Mouse (Mus musculus) embryonic facial prominence, embryonic 15.5 days (tissue): ENCODE results near the gene Tmem254c. TPM values are rescaled to one million over a fixed set of nuclear protein-coding genes. Genes with fewer than 3 reads are reported as not detected.
"Not testable (repeated sequence)": the region's sequence is repeated elsewhere in the genome, so short reads cannot be mapped to it uniquely, and the experiment has no call there.

Source experiments
- ATAC-seq: fragments of 200-750 bp; cut with Nextera tagmentation; 2 replicates; pipeline ENCODE4 v1.8.0; 2017; ENCODE audit warnings: low read depth, moderate TSS enrichment; ENCODE audit not compliant: insufficient number of reproducible peaks, low FRiP score, low TSS enrichment
- H3K27ac ChIP-seq: fragments of 300-500 bp; sonication (generic); replicated peaks from 2 replicates; pipeline ENCODE4 v1.5.1; 2015; ENCODE audit warnings: mild to moderate bottlenecking, inconsistent platforms
- H3K27me3 ChIP-seq: fragments of 300-500 bp; sonication (generic); 2 replicates; pipeline ENCODE4 v1.6.1; 2015; ENCODE audit warnings: inconsistent platforms
- H3K36me3 ChIP-seq: fragments of 300-500 bp; sonication (generic); 2 replicates; pipeline ENCODE4 v1.6.1; 2015; ENCODE audit warnings: mild to moderate bottlenecking, inconsistent platforms
- H3K4me1 ChIP-seq: fragments of 300-500 bp; sonication (generic); 2 replicates; pipeline ENCODE4 v1.6.1; 2015; ENCODE audit warnings: inconsistent platforms
- H3K4me2 ChIP-seq: fragments of 300-500 bp; sonication (generic); replicated peaks from 2 replicates; pipeline ENCODE4 v1.6.1; 2015; ENCODE audit warnings: mild to moderate bottlenecking, inconsistent platforms
- H3K4me3 ChIP-seq: fragments of 300-500 bp; sonication (generic); replicated peaks from 2 replicates; pipeline ENCODE4 v1.5.1; 2015; ENCODE audit warnings: mild to moderate bottlenecking, inconsistent platforms
- H3K9ac ChIP-seq: fragments of 300-500 bp; sonication (generic); 2 replicates; pipeline ENCODE4 v1.6.1; 2015; ENCODE audit warnings: inconsistent platforms
- H3K9me3 ChIP-seq: fragments of 300-500 bp; sonication (generic); replicated peaks from 2 replicates; pipeline ENCODE4 v1.6.1; 2016; ENCODE audit warnings: inconsistent platforms
- WGBS: fragments of 180-500 bp; shearing (Covaris S2); methylation state at CpG from one replicate; pipeline ENCODE4 v1.1.7; 2015; 5-methylcytosine and 5-hydroxymethylcytosine counted together
- polyA plus RNA-seq: library from polyadenylated mRNA; unstranded; fragments of >200 nt; fragmentation: Nextera tagmentation; extraction: Ambion mirVana; gene quantifications from 2 replicates; pipeline ENCODE4 v1.2.1, GENCODE M21; 2015

The Tmem254c gene
- polyA plus RNA-seq, result 48.2 and 49.6 TPM in 2 replicates

- not testable (repeated sequence) for H3K4me3 ChIP-seq, H3K36me3 ChIP-seq, H3K9ac ChIP-seq, H3K9me3 ChIP-seq, H3K27ac ChIP-seq, H3K4me2 ChIP-seq, H3K4me1 ChIP-seq, H3K27me3 ChIP-seq, ATAC-seq
- WGBS, result no CpG with 5 or more reads among the region's 10 CpGs
Measured at GRCm38 (mm10) chr14:26067325-26067633, at the start of gene Tmem254c. Gene Tmem254c, minus strand, starts transcription at chr14:26067355.

- not testable (repeated sequence) for H3K4me1 ChIP-seq, H3K9me3 ChIP-seq, H3K4me3 ChIP-seq, H3K36me3 ChIP-seq, H3K27ac ChIP-seq, H3K9ac ChIP-seq, H3K27me3 ChIP-seq, H3K4me2 ChIP-seq, ATAC-seq
- no CpG with 5 or more reads among the region's 3 CpGs for WGBS
Measured at GRCm38 (mm10) chr14:26097622-26098021, 30.5 kb upstream of the Tmem254c start.

- not testable (repeated sequence) for H3K36me3 ChIP-seq, H3K4me2 ChIP-seq, H3K9me3 ChIP-seq, H3K4me3 ChIP-seq, H3K27ac ChIP-seq, H3K27me3 ChIP-seq, ATAC-seq, H3K9ac ChIP-seq, H3K4me1 ChIP-seq
- no CpG with 5 or more reads among the region's 1 CpGs for WGBS
Measured at GRCm38 (mm10) chr14:26081997-26082396, 14.8 kb upstream of the Tmem254c start, which contains the start of gene Cphx3. Gene Cphx3, plus strand, starts transcription at chr14:26082297.

- not testable (repeated sequence) for H3K36me3 ChIP-seq, H3K4me2 ChIP-seq, H3K27me3 ChIP-seq, H3K9me3 ChIP-seq, H3K27ac ChIP-seq, H3K4me3 ChIP-seq, ATAC-seq, H3K9ac ChIP-seq, H3K4me1 ChIP-seq
- no CpG with 5 or more reads among the region's 6 CpGs for WGBS
Measured at GRCm38 (mm10) chr14:26081216-26081615, 14.1 kb upstream of the Tmem254c start, which contains the start of gene Cphx2. Gene Cphx2, plus strand, starts transcription at chr14:26081516.

- H3K4me2 ChIP-seq, H3K36me3 ChIP-seq, H3K27ac ChIP-seq, H3K9me3 ChIP-seq, H3K27me3 ChIP-seq, H3K4me3 ChIP-seq, ATAC-seq, H3K4me1 ChIP-seq, H3K9ac ChIP-seq: not testable (repeated sequence)
- no CpG with 5 or more reads among the region's 5 CpGs for WGBS
Measured at GRCm38 (mm10) chr14:26076620-26077390, 9.7 kb upstream of the Tmem254c start.

DNA sequence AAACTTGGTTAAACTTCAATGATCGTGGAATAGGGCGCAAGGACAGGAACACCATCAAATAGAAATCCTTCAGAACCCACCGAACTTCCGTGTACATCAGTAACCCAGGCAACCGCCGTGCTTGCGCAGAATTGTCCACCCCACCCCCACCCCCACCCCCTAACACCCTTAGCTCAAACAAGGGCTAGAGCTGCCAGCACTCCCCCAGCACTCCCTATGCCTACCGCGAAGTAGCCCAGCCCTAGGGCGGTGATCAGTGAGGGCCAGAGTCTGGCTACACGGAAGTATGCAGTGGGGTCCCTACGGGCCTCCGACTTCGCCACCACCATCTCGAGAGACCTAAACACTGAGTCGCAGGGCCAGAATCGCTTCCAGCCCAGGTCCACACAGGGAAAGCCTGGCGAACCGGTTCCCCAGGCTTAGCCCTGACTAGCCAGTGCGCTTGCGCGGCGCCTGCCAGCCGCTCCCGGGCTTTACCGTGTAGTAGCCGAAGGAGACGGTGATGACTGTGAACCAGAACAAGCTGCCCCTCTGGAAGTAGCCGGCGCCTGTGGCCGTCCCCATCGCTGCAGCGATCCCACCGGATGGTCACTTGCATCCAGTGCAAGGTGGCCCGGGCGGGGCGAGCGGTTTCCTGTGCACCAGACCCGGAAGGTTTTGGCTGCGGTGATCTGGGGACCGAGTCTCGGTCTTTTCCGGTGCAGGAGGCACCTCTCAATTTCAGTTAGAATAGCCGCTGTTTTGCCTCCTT is 406 bp downstream of the Tmem254c start:
- not testable (repeated sequence) for H3K4me3 ChIP-seq, H3K9ac ChIP-seq, H3K4me1 ChIP-seq, H3K4me2 ChIP-seq, H3K27ac ChIP-seq, H3K36me3 ChIP-seq, H3K9me3 ChIP-seq, H3K27me3 ChIP-seq
- no CpG with 5 or more reads among the region's 44 CpGs for WGBS
- peak; percentile 47; the same call in 1 of the 2 replicates for ATAC-seq

DNA sequence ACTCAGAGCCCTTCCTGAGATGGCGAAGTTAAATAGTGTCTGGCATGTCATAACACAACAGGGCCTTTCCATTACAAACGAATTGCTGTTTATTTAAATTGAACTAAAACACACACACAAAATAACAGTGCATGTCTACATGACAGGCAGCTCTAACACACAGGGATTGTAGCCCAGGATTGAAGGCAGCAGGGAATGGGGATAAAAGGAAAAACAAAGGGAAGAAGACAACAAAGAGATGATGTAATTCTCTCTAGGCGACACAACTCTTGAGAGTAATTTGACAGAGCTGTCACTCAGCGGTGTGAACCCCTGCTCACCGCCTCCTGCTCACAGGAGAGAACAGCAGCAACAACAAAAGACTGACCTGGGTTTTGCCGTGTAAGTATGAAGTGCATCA is 7.8 kb downstream of the Tmem254c start:
- not testable (repeated sequence) for H3K4me1 ChIP-seq, H3K36me3 ChIP-seq, H3K4me2 ChIP-seq, ATAC-seq, H3K9me3 ChIP-seq, H3K27ac ChIP-seq, H3K9ac ChIP-seq, H3K4me3 ChIP-seq, H3K27me3 ChIP-seq
- WGBS, result no CpG with 5 or more reads among the region's 6 CpGs

GRCm38 (mm10) chr14:26058184-26058583 is 9.0 kb downstream of the Tmem254c start:
- WGBS, result no CpG with 5 or more reads among the region's 3 CpGs
- not testable (repeated sequence) for H3K4me1 ChIP-seq, ATAC-seq, H3K27ac ChIP-seq, H3K27me3 ChIP-seq, H3K9me3 ChIP-seq, H3K36me3 ChIP-seq, H3K4me2 ChIP-seq, H3K4me3 ChIP-seq, H3K9ac ChIP-seq

DNA sequence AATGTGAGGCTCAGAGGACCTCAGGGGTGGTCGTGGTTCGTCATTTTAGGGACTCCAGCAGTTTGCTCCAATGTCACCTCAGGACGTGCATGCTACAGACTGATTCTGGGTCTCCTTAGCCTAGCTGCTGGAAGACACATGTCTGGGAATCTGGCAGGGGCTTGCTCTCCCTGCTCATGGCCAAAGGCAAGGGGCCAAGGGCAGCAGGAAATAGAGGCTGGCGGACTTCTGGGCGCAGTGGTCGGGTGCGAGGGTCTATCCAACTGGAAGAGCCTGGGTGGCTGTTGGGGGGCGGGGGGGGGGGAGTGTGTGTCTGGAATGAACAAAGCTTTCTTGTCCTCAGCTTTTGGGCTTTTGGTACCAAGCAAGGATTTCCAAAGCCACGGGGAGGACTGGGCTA is 18.4 kb downstream of the Tmem254c start:
- H3K27ac ChIP-seq, H3K9ac ChIP-seq, H3K36me3 ChIP-seq, ATAC-seq, H3K4me1 ChIP-seq, H3K4me3 ChIP-seq, H3K4me2 ChIP-seq, H3K27me3 ChIP-seq, H3K9me3 ChIP-seq: not testable (repeated sequence)
- WGBS, result no CpG with 5 or more reads among the region's 9 CpGs

DNA sequence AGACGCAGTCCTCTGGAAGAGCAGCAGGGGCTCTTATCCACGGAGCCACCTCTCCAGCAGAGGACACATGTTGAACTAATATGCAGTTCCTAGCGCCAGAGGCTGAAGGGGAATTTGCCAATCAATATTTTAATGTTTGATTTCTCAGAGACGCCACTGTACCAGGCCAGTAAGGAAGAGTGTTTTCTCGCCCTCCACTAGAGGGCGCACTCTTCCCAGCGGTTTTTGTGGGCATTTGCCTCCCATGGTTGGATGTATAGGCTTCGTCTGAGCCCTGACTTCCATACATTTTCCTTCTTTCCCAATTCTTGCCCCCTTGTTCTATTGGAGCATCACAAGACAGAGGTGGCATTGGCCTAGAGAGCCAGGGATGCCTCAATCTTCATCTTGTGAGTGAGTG is 20.1 kb downstream of the Tmem254c start:
- H3K9ac ChIP-seq, H3K4me2 ChIP-seq, H3K36me3 ChIP-seq, H3K27ac ChIP-seq, H3K9me3 ChIP-seq, ATAC-seq, H3K4me3 ChIP-seq, H3K27me3 ChIP-seq, H3K4me1 ChIP-seq: not testable (repeated sequence)
- WGBS, result no CpG with 5 or more reads among the region's 8 CpGs

DNA sequence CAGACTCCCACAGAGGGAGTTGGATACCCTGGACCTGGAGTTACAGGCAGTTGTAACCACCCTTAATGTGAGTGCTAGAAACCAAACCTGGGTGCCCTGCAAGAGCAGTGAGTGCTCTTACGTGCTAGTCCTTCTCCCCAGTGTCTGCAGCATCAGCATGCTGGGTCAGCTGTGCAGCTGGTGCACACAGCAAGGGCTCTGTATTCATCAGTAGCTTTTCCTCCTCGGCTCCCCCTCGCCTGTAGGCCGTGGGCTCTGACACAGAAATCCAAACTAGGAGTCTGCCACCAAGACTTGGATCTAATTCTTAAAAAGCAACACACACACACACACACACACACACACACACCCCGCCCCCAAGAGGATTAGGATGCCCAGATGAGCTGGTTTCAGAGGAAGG is 22.1 kb downstream of the Tmem254c start:
- not testable (repeated sequence) for H3K27me3 ChIP-seq, H3K4me1 ChIP-seq, H3K4me2 ChIP-seq, H3K9ac ChIP-seq, H3K9me3 ChIP-seq, ATAC-seq, H3K36me3 ChIP-seq, H3K4me3 ChIP-seq, H3K27ac ChIP-seq
- WGBS, result no CpG with 5 or more reads among the region's 5 CpGs

- not testable (repeated sequence) for ATAC-seq, H3K27ac ChIP-seq, H3K4me2 ChIP-seq, H3K36me3 ChIP-seq, H3K4me1 ChIP-seq, H3K27me3 ChIP-seq, H3K9ac ChIP-seq, H3K9me3 ChIP-seq, H3K4me3 ChIP-seq
- WGBS, result no CpG with 5 or more reads among the region's 26 CpGs
Measured at GRCm38 (mm10) chr14:26042611-26043010, 24.5 kb downstream of the Tmem254c start, which contains the start of gene Gm9780. Gene Gm9780, minus strand, starts transcription at chr14:26042711.
